Mouse (Mus musculus) fat pad, adult 2 months (tissue): ENCODE measurements around the gene Cntn6.

ENCODE experiments used
- DNase-seq: peaks from one replicate; pipeline ENCODE4 v3.0.0-alpha.2; 2011; ENCODE audit warnings: low read depth, low spot score; ENCODE audit errors: extremely low read depth

The Cntn6 gene

DNA sequence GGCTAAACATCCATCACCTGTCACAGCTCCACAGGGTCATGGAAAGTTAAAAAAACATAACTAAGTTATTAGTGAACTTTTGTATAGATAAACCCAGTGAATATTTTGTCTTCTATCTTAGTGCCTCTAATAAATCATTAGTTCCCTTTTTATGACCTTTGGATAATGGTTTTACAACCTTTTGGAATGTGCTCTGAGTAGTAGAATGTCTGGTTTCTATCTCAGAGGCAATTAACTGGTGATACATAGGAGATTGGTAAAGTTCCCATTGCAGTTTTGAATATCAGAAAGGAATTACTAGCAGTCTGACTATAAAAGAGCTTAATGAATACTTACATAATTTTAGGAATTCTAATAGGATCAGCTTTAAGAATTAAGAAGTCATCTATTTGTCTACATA lies 265.5 kb downstream of the Cntn6 start:
- DNase-seq = no peak

DNA sequence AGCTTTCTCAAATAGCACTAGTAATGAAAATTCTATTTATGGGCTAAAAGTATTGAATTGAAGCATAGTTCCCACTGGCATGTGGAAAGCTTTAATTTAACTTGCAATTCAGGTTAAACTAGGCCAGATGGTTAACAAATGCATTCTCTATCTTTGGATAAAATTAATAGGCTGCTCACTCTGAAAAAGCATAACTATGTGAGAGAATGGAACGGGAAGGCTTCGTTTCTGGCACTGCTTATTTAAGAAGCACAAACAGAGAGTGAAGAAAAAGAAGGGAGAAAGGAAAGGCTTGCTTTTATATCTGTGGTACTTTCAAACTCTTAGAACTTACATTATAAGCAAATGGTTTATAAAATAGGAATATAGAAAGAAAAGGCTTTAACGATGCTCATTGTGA lies 268.6 kb downstream of the Cntn6 start:
- no peak for DNase-seq

DNA sequence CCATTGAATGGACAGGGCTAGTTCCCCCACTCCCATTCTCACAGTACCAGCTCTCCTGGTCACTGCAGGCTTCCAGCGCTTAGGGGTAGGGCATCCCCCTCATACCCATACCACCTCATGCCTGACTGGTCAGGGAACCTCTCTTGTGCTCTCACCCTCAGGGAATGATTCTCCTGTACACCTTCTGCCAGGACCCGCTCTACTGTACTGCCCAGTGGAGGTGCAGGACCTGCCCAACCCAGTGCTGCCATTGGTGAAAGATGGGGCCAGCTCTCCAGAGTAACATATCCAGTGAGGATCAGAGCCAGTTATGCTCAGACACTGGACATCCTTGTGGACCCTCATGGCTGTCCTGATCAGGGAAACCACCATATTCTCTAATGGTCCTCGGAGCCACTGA lies 291.3 kb downstream of the Cntn6 start:
- no peak for DNase-seq

DNA sequence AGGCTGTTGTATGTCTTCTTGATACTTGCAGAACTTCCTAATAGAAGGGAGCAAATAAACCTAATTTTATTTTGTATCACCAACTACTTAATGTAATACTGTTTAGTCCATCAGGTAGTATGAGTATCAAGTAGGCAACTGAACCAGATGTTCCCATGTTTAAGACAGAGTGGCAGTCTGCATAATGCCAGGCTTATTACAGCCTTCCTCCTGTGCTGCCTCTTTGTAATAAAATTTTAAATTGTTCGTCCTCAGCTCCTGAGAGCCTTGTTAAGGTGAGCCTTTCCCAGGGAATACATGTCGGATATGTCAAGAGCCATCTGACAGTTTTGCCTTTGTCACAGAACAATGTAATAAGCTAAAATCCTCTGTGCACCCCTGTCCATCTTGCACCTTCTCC lies 294.9 kb downstream of the Cntn6 start:
- no peak for DNase-seq

DNA sequence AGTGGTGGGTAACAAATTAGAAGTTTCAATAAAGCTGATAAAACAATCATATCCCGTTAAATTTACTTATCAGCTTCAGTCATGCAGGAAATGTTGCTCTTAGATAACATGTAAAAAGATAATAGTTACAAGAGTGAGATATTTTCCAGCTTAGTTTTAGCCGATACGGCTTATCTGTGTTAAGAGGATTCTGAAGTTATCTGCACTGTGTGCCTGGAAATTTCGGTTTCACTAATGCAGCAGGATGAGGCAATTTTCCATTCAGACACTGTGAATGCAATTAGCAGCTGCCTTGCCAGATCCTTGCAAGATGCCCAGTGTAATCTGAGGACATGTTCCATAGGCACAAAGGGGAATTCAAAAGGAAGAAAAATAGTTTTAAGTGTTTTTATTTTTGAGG lies 315.9 kb downstream of the Cntn6 start:
- no peak for DNase-seq

DNA sequence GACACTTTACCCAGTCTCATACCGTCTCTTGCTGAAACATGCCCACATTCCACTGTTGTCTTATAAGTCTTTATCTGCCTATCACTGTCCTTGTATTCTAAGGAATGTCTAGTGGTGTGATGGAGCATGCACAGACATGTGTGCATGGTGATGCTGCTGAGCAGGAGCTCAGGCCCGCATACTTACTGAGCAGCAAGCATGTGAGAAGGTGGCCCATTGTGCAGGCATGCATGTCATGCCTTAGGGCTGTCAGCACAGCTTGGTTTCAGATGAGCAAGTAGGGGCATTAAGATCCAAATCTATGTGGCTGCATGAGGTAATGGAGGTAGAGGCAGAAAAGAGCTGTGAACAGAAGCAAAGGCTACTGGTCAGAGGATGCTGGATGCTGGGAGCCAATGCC lies 323.0 kb downstream of the Cntn6 start:
- no peak for DNase-seq

DNA sequence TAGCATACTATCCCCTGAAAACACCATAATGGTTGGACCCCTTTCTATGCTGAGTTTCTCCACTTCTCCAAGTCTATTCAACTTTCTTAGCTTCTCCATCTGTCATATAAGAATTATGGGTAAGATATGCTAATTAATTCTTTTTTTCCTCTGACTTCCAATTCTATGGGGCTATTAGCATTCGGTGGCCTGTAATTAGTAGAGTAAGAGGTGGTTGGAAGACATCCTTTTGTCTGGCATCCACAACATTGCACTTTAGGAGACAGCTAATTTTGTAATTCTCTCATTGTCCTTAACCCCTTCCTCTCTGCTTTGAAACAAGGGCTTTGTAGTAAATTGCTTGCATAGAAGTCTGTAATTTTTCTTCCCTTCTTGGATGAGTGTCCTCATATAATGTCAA lies 387.1 kb downstream of the Cntn6 start:
- DNase-seq = no peak

DNA sequence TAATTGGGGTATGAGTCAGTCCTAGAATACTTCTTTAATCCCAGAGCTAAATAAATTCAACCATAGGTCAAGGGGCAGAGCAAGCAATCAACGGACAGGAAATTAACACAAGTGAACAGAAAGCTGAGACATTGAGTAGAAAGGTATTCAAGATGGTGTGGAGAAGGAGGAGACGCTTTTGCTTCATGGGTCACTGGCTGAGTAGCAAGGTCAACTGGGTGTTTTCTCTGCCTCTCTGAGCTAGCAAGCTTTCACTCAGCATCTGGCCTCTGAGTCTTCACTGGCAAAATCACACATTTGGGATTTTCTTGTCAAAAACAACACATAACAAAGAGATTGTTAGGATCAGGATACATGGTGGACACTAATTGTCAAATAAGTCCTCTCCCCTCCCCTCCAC lies 391.4 kb downstream of the Cntn6 start:
- DNase-seq = no peak

DNA sequence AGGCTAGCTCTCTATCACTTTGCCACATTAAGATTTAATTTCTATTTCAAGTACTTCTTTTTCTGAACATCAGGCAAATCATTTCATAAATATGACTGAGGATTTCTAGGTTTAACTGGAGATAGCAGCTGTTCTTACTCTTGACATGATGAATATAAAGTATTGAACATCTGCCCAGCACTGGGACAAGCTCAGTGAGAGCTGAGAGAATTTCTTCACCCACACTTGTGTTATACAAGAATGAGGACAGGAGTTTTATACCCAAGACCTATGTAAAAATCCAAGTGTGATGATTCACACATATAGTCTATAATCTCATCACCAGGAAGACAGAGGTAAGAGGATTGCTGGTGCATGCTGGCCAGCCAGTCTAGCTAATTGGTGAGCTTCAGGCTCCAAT lies 393.2 kb downstream of the Cntn6 start:
- no peak for DNase-seq

DNA sequence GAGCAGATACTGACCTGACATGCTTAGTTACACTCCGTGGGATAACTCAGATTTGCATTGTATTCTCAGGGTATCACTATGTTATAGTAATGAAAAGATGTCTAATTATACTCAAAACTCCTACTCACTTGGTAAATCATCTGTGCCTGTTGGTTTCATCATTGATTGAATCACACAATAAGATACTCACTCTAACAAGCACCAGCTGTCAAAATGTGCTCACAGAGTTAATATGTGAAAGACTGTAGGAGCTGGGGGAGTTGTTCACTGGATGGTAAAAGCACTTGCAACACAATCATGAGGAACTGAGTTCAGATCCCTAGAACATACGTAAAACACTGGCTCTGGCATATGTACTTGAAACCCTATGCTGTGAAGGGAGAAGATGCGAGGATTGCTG lies 398.5 kb downstream of the Cntn6 start:
- DNase-seq = no peak
